Mouse (Mus musculus) kidney, adult 18-20 months (tissue): ENCODE results near the gene Nploc4.

Experiments
- DNase-seq: peaks from one replicate; pipeline ENCODE4 v3.0.0; 2021

Nploc4 gene

DNA sequence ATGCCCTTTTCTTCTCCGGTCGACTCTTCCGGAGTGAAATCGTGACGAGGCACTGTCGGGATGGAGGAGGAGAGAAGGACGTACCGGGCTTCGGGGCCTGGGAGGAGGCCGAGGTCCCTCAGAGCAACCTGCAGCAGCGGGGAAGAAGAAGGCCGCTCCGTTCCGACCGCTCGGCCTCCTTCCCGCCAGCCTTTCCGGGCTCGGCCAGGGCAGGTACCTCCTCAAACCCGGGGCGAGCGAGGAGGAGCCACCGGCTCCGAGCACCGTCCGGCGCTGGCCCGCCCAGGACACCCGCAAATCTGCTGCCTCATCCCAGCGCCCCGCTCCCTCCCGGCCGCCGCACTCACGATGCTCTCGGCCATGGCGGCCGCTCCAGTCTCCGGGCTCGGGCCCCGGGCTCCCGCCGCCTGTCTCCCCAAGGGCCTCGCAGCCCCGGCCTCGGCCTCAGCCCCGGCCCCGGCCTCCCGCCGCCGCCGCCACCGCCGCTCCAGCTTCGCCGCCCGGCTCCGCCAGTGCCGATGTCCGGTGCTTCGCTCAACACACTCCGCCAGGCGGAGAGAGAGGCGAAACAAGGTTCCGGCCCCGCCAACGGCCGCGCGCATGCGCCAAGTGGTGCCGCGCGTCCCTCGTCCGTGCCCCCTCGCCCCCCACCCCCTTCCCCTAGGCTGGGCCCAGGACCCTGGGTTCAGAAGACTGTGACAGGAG, at the start of gene Nploc4:
Gene Nploc4, minus strand, starts transcription at position 557 of the 705 bp plus-strand sequence.
- DNase-seq = peak; percentile 90

DNA sequence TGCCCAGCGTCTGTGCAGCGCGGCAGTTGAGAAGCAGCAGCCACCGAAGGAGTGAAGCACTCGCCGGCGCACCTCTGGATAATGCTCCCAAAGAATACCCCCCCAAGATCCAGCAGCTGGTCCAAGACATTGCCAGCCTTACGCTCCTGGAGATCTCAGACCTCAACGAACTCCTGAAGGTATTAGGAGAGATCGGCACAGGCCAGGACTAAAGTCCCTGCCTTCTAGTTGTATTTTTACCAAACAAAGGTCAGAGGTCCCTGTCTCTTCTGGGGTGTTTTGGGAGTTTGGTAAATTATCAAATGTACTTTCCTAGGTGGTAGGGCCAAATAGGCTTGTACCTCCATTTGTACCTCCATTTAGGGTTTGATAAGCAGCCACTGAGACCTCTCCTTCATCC, 47.7 kb upstream of the Nploc4 start:
- DNase-seq = peak; percentile 70

GRCm38 (mm10) chr11:120484265-120484981, 46.9 kb upstream of the Nploc4 start, which contains the start of gene Mrpl12:
Gene Mrpl12, plus strand, starts transcription at chr11:120484613.
- DNase-seq = peak; percentile 91

GRCm38 (mm10) chr11:120483448-120483934, 46.0 kb upstream of the Nploc4 start:
- DNase-seq = no peak

DNA sequence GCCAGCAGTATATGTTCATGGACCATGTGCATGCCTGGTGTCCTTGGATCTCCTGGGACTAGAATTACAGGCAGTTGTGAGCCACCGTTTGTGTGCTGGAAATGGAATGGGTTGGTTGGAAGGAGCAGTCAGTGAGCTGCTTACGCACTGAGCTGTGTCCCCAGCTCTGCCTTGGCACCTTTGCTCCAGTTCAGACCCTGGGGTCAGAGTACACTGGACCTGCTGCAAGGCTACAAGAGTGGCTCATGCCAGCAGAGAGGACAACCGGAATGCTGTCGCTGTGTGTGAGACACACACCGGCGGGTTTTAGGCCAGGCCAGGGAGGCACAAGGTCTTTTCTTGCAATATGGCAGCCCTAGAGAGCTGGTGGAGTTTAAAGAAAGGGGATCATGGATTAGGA, 34.5 kb upstream of the Nploc4 start:
- DNase-seq = peak; percentile 64

DNA sequence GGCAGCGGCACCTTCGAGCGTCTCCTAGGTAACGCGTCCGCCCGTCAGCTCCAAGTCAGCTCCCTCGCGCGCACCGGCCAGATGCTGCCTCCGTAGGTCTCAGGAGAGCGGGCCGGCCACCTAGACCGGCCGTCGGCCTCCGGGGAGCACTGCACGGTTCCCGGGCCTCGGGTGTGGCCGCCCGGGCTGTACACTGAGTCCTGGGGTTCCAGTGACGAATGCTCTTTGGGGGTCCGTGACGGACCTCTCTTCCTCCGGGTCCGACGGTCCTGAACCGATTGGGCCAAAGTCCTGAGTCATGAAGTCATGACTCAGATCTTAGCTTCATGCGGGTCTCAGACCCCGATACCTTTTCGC, 30.2 kb upstream of the Nploc4 start:
- no peak for DNase-seq

- peak; percentile 92 for DNase-seq
These were observed 29.7 kb upstream of the Nploc4 start, which contains the start of gene Arl16 for GRCm38 (mm10) chr11:120467051-120467735. Gene Arl16, minus strand, starts transcription at chr11:120467607.

DNA sequence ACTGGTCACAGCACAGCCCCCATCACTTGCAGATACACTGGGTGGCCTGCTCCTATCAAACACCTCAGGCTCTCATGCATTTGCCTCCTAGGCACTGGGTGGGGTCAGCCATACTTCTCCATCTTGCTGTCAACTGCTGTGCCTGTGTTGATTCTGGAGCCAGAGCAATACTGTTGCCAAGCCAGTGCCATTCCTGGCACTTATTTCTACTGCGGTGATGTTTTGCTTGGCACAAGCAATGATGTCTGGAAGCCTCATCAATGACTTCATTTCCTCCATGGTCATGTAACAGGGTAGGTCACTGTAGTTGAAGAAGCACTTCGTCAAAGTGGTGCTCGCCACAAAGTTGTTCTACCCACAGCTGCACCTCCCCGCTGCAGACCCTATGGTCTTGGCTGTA, 28.0 kb upstream of the Nploc4 start:
- DNase-seq = no peak

GRCm38 (mm10) chr11:120464365-120464764, 26.9 kb upstream of the Nploc4 start:
- no peak for DNase-seq

- no peak for DNase-seq
These were observed 26.0 kb upstream of the Nploc4 start for GRCm38 (mm10) chr11:120463536-120463935.

DNA sequence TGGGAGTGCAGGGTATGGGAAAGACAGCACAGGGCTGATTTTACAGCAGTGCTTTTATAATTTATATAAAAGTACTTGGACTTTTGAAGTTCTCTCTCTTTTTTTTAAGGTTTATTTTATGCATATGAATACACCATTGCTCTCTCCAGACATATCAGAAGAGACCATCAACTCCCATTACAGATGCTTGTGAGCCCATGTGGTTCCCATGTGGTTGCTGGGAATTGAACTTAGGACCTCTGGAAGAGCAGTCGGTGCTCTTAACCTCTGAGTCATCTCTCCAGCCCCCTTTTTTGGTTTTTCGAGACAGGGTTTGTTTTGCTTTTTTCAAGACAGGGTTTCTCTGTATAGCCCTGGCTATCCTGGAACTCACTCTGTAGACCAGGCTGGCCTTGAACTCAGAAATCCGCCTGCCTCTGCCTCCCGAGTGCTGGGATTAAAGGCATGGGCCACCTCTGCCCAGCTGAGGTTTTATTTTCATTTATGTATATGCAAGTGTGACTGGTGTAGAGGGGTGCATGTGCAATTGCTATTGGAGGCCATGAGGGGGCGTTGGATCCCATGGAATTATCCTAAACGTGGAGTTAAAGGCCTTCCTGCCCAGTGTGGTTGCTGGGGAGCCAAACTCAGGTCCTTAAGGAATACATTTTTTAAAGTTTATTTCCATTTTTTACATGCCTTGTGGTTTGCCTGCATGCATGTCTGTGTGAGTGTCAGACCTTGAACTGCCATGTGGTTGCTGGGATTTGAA, 21.5 kb upstream of the Nploc4 start:
- DNase-seq = no peak

DNA sequence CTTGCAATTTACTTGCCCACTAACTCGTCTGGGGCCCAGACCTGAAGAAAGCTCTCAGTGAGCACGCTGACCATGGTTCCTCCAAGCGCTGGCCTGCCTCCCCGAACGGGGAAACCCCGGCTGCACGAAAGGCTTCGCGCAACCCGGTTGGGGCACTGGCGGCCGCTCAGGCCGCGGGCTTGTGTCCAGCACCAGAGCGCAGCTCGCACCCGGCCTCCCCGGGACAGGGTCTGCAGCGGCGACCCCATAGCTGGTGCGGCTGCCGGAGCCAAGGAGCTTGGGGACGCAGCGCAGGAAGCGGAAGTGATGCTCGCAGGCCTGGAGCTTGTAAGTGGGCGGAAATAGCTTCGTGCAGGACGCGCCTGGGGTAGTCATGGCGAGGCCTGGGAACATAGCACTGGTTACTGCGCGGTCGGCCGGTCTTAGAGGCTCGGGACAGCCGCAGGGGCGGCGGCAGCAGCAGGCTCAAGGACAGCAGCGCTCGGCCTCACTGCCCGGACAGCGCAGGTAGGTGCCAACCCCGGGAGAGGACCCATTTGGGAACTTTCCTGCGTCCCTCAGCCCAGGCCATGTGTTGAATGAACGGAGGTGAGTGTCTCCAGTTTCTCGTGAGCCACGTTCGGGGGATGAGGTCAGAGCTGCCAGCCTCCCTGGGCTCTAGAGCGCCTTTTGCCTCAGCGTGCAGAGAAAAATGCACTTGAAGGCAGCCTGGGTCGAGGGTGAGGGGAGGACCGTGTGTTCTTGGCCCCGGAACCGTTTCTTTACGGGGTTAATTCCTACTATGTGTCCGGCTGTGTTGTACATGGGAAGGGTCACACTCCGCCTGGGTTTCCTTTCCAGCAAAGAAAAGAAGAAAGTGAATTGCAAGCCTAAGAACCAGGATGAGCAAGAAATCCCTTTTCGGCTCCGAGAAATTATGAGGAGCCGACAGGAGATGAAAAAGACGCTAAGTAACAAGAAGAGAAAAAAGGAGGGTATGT, 20.6 kb upstream of the Nploc4 start, which contains the start of the genes Oxld1 and Ccdc137:
Gene Oxld1, minus strand, starts transcription at position 297 of the 980 bp plus-strand sequence.
Gene Ccdc137, plus strand, starts transcription at position 344 of the 980 bp plus-strand sequence.
- peak; percentile 84 for DNase-seq

DNA sequence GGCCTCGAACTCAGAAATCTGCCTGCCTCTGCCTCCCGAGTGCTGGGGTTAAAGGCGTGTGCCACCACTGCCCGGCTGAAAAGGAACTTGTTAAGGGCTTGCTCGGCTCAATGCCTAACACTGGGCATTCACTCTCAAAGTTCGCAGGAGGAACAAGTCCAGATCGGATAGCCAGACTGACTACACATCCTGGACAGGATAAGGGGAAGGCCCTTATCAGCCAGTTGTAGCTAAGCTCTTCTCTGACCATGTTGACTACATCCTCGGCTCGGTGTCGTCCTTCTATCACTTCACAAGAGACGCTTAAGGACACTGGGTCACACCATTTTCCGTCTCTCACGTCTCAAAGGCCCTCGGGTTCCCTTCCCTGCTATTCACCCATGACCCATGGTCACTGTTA, 19.9 kb upstream of the Nploc4 start:
- DNase-seq = no peak

- no peak for DNase-seq
These were observed 17.9 kb upstream of the Nploc4 start for GRCm38 (mm10) chr11:120455413-120455812.

DNA sequence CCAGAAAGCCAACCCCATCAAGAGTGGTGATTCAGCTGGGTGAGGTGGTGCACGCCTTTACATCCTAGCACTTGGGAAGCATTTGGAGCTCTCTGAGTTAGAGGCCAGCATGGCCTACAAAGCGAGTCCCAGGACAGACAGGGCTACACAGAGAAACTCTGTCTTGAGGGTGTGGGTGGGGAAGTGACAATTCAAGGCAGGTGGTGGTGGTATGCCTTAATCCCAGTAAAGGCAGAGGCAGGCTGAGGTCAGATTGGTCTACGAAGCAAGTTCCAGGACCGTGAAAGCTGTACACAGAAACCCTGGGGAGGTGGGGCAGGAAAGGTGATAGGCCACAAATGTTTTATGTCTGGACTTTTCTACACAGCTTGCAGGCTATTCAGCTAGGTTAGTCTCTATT, 17.5 kb upstream of the Nploc4 start:
- DNase-seq = no peak

DNA sequence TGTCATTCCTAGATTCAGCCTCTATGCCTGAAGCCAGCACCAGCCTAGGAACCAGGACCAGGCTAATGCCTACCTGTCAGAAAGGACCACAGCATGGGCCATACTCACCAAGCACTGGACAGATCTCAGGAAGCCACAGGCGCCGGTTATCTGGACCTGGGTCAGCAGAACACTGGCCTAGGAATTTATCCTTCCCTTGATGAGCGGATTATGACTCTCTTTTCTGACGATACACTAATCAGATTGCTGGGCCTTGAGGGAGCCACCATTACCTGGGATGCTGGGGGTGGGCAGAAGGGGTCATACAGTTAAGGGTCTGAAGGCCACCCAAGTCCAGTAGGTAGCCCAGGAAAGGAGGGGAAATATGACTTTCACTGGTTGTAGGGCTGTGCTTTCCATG, 15.8 kb upstream of the Nploc4 start, which contains the start of gene Pde6g:
Gene Pde6g, minus strand, starts transcription at position 195 of the 400 bp plus-strand sequence.
- no peak for DNase-seq

DNA sequence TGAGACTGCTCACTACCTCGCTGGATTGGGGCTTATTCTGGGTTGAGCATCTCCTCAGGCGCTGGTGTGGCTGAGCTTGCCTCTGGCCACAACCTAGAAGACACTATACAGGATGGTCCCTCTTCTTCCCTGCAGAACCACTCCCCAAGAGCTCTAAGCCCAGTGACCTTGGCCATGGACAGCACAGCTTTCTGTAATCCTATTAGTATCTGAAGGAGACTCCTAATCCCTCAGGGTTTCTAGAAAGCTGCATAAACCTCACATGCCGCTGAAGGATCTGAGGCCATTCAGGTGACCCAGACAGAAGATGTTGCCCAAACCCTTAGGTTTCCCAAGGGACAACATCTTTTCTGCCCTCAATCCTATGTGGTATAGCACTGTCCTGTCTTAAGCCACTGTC, 14.7 kb upstream of the Nploc4 start:
- no peak for DNase-seq

DNA sequence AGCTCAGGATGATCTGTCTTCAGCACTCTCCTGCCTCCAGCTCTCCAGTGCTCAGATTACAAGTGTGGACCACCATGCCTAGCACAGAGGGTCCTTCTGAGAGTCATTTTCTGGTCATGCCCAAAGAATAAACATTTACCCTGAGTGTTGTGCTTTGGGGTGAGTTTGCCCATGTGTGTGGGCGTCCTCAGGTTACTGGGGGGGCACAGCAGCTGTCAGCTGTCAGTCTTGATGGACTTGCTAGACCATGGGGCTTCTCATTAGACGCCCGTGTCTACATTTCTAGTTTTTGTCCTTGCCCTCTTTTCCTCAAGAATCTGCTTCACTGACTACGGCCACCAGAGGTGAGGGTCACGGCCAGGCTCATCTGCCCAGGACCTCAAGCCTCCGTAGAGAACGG, 9.7 kb upstream of the Nploc4 start:
- DNase-seq = no peak

- no peak for DNase-seq
These were observed 8.0 kb upstream of the Nploc4 start for GRCm38 (mm10) chr11:120445475-120445874.

DNA sequence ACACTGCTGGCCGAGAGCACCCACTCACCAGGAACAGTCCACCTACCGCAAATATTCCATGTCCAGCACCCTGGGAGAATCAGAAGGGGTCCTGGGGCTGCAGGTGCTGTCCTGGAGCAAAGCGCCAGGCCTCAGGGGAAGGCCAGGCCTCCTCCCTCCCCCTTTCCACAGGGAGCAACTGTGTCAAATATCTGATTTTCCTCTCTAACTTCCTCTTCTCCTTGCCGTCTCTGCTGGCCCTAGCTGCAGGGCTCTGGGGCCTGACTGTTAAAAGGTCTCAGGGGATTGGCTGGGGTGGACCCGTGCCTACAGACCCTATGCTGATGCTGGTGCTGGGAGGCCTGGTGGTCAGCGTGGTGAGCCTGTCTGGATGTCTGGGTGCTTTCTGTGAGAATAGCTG, 6.6 kb upstream of the Nploc4 start:
- DNase-seq = no peak

- no peak for DNase-seq
These were observed 5.3 kb upstream of the Nploc4 start for GRCm38 (mm10) chr11:120442765-120443280.
